In the genomic region with DNA sequence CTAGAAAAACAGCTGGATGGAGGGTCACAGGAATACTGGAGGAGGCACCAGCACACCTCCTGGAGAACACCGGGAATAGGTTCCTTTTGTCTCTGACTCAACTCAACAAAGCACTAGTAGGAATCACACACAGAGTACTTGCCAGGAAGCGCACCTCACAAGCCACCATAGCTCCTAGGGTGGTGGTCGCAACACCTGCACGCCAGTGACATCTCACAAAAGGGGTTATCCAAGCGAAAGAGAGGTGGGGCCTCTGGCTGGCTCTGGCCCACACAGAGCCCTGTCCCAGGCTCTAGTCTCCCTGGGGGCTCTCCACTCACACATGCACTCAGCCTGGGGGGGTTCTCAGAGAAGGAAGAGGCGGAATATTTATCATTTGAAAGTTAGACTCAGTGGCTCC, we compare ENCODE assay signal across 2 mouse cellular contexts.
TF ChIP-seq lines count a peak whose summit lies in the region.

No protein-coding gene starts in this region.

TF ChIP-seq in CH12.LX, 34 proteins besides CTCF, POLR2A, EP300 and RAD21 (continued from another document):
- TF ChIP-seq RCOR1 (conservative IDR thresholded peaks at IDR 0.05; ENCODE audit: low read depth, low read length) (no peak), POLR2AphosphoS2 (IDR thresholded peaks at IDR 0.05; ENCODE audit: low read depth, low read length) (peak; percentile 23; the same call in 1 of the 2 replicates), SMC3 (IDR thresholded peaks at IDR 0.05; ENCODE audit: low read depth, low read length) (no peak)

TF ChIP-seq in MEL, 35 proteins besides CTCF, POLR2A, EP300 and RAD21 (continued from another document):
- no peak for TF ChIP-seq MEF2A (IDR thresholded peaks at IDR 0.05; ENCODE audit: extremely low read depth, insufficient replicate concordance, low read depth, low read length, poor library complexity, severe bottlenecking)
- no peak for TF ChIP-seq SMC3 (IDR thresholded peaks at IDR 0.05; ENCODE audit: low read depth, low read length)
- TF ChIP-seq MAX (IDR thresholded peaks at IDR 0.05; ENCODE audit: low read length): no peak
